Mouse (Mus musculus) liver, postnatal 0 days (tissue): ENCODE results near the gene Clic4. TPM values are rescaled to one million over a fixed set of nuclear protein-coding genes. Genes with fewer than 3 reads are reported as not detected.
A peak's percentile ranks its signal among the peaks of the same experiment; 100 is the strongest.
"Not testable (repeated sequence)": the region's sequence is repeated elsewhere in the genome, so short reads cannot be mapped to it uniquely, and the experiment has no call there.

ENCODE experiments used
- ATAC-seq: fragments of 200-750 bp; cut with Nextera tagmentation; 2 replicates; pipeline ENCODE4 v1.8.0; 2017; ENCODE audit warnings: mild to moderate bottlenecking, moderate library complexity
- DNase-seq: peaks from one replicate; pipeline ENCODE4 v3.0.0-alpha.2; 2016
- H3K27ac ChIP-seq: fragments of 300-500 bp; sonication (generic); 2 replicates; pipeline ENCODE4 v1.5.1; 2014; ENCODE audit warnings: antibody characterized with exemption, moderate library complexity, mild to moderate bottlenecking, low read depth
- H3K27me3 ChIP-seq: fragments of 300-500 bp; sonication (generic); 2 replicates; pipeline ENCODE4 v1.6.1; 2014; ENCODE audit warnings: low read length, control low read depth, mixed read lengths; ENCODE audit not compliant: insufficient read depth
- H3K36me3 ChIP-seq: fragments of 300-500 bp; sonication (generic); replicated peaks from 2 replicates; pipeline ENCODE4 v1.6.1; 2014; ENCODE audit warnings: mild to moderate bottlenecking, control low read depth, low read length, moderate library complexity, mixed read lengths; ENCODE audit not compliant: insufficient read depth
- H3K4me1 ChIP-seq: fragments of 300-500 bp; sonication (generic); 2 replicates; pipeline ENCODE4 v1.6.1; 2014; ENCODE audit warnings: antibody characterized with exemption, mild to moderate bottlenecking, control low read depth; ENCODE audit not compliant: insufficient read depth
- H3K4me2 ChIP-seq: fragments of 300-500 bp; sonication (generic); 2 replicates; pipeline ENCODE4 v1.6.1; 2014; ENCODE audit warnings: low read depth, mild to moderate bottlenecking, low read length, moderate library complexity, mixed read lengths
- H3K4me3 ChIP-seq: fragments of 300-500 bp; sonication (generic); 2 replicates; pipeline ENCODE4 v1.5.1; 2014; ENCODE audit warnings: low read depth, low read length
- H3K9ac ChIP-seq: fragments of 300-500 bp; sonication (generic); replicated peaks from 2 replicates; pipeline ENCODE4 v1.6.1; 2014; ENCODE audit warnings: mild to moderate bottlenecking, moderate library complexity
- H3K9me3 ChIP-seq: fragments of 300-500 bp; sonication (generic); 2 replicates; pipeline ENCODE4 v1.6.1; 2016; ENCODE audit warnings: mild to moderate bottlenecking, control low read depth, low read length, mixed read lengths
- CTCF ChIP-seq: sonication (generic); IDR thresholded peaks from 2 replicates; pipeline ENCODE4 v1.5.1; 2016; ENCODE audit warnings: antibody characterized with exemption, low read depth
- EP300 ChIP-seq: IDR thresholded peaks from 2 replicates; pipeline ENCODE4 v1.6.1; 2016; ENCODE audit warnings: antibody characterized with exemption, low read depth, mild to moderate bottlenecking
- WGBS: fragments of 180-500 bp; shearing (Covaris S2); extraction: QIAGEN DNeasy Blood & Tissue Kit; methylation state at CpG from one replicate; pipeline ENCODE4 v1.1.7; 2014; ENCODE audit not compliant: insufficient replicate concordance; 5-methylcytosine and 5-hydroxymethylcytosine counted together
- polyA plus RNA-seq: library from polyadenylated mRNA; unstranded; fragments of >200 nt; fragmentation: Nextera tagmentation; extraction: Ambion mirVana; gene quantifications from 2 replicates; pipeline ENCODE4 v1.2.1, GENCODE M21; 2015

Gene Clic4
- polyA plus RNA-seq, 1 experiment from 2014 or later: 64.6 TPM

- WGBS: 80% methylated on average over 11 of the region's 11 CpGs
- ATAC-seq (no peak), DNase-seq (no peak)
- Histone ChIP-seq H3K4me3 (no peak overlapping the region), H3K27ac (no peak overlapping the region), H3K4me2 (no peak overlapping the region), H3K9me3 (0 out of 2 replicates have a peak, but pooled peaks cover 3% of the 10 kb centered on the region), H3K4me1 (no peaks in the 10 kb centered on the region), H3K27me3 (0 out of 2 replicates have a peak, but pooled peaks cover 2% of the 10 kb centered on the region), H3K36me3 (no peaks in the 10 kb centered on the region), H3K9ac (no peak overlapping the region)
- TF ChIP-seq EP300: no peak
These were observed 81.0 kb downstream of the Clic4 start for GRCm38 (mm10) chr4:135191604-135192003.

GRCm38 (mm10) chr4:135191185-135191584, 81.4 kb downstream of the Clic4 start:
- H3K27ac ChIP-seq: no peak overlapping the region
- TF ChIP-seq CTCF (no peak), EP300 (no peak)
- WGBS: 60% methylated on average over 1 of the region's 1 CpGs

GRCm38 (mm10) chr4:135190364-135190763, 82.2 kb downstream of the Clic4 start:
- 83% methylated on average over 1 of the region's 1 CpGs for WGBS
- 0 out of 2 replicates have a peak, but pooled peaks cover 3% of the 10 kb centered on the region for H3K9me3 ChIP-seq
- DNase-seq (no peak), ATAC-seq (no peak)
- H3K9ac ChIP-seq: no peak overlapping the region
- H3K4me2 ChIP-seq: no peak overlapping the region
- no peaks in the 10 kb centered on the region for H3K4me1 ChIP-seq
- TF ChIP-seq CTCF: no peak
- no peak for TF ChIP-seq EP300
- no peak overlapping the region for H3K4me3 ChIP-seq
- 0 out of 2 replicates have a peak, but pooled peaks cover 2% of the 10 kb centered on the region for H3K27me3 ChIP-seq
- H3K27ac ChIP-seq: no peak overlapping the region
- H3K36me3 ChIP-seq: no peaks in the 10 kb centered on the region

More at GRCm38 (mm10) chr4:135191185-135191584, 81.4 kb downstream of the Clic4 start:
- H3K4me2 ChIP-seq: no peak overlapping the region
- no peaks in the 10 kb centered on the region for H3K36me3 ChIP-seq
- 0 out of 2 replicates have a peak, but pooled peaks cover 2% of the 10 kb centered on the region for H3K27me3 ChIP-seq
- H3K4me3 ChIP-seq: no peak overlapping the region
- DNase-seq: no peak
- H3K9ac ChIP-seq: no peak overlapping the region
- H3K9me3 ChIP-seq: 0 out of 2 replicates have a peak, but pooled peaks cover 3% of the 10 kb centered on the region
- H3K4me1 ChIP-seq: no peaks in the 10 kb centered on the region
- ATAC-seq: no peak

GRCm38 (mm10) chr4:135189452-135190008, 83.1 kb downstream of the Clic4 start:
- Histone ChIP-seq H3K27me3 (0 out of 2 replicates have a peak, but pooled peaks cover 2% of the 10 kb centered on the region), H3K4me1 (no peaks in the 10 kb centered on the region), H3K9me3 (no peaks in the 10 kb centered on the region), H3K9ac (no peak overlapping the region), H3K4me2 (no peak overlapping the region), H3K4me3 (no peak overlapping the region), H3K36me3 (no peaks in the 10 kb centered on the region), H3K27ac (no peak overlapping the region)
- WGBS: 68% methylated on average over 12 of the region's 12 CpGs
- ATAC-seq: no peak
- TF ChIP-seq CTCF (no peak), EP300 (peak; percentile 28; the same call in 1 of the 2 replicates)
- no peak for DNase-seq

- not testable (repeated sequence) for DNase-seq, H3K4me1 ChIP-seq, H3K4me2 ChIP-seq, H3K36me3 ChIP-seq, H3K27me3 ChIP-seq, H3K9ac ChIP-seq, H3K27ac ChIP-seq, H3K4me3 ChIP-seq, H3K9me3 ChIP-seq, ATAC-seq
- WGBS: 92% methylated on average over 5 of the region's 13 CpGs
These were observed 88.3 kb downstream of the Clic4 start for GRCm38 (mm10) chr4:135184277-135184676.

GRCm38 (mm10) chr4:135181819-135182218, 90.8 kb downstream of the Clic4 start:
- no peaks in the 10 kb centered on the region for H3K9me3 ChIP-seq
- H3K4me1 ChIP-seq: peaks cover 6% of the 10 kb centered on the region; the same call in 1 of the 2 replicates
- H3K27me3 ChIP-seq: no peaks in the 10 kb centered on the region
- no peak overlapping the region for H3K9ac ChIP-seq
- DNase-seq (no peak), ATAC-seq (no peak; the same call in 1 of the 2 replicates)
- H3K36me3 ChIP-seq: no peaks in the 10 kb centered on the region
- no peak overlapping the region for H3K27ac ChIP-seq
- TF ChIP-seq EP300 (no peak), CTCF (no peak)
- no peak overlapping the region for H3K4me2 ChIP-seq
- no peak overlapping the region for H3K4me3 ChIP-seq
- WGBS: 54% methylated on average over 4 of the region's 4 CpGs
